Mouse (Mus musculus): ENCODE measurements around the gene Fbxo40. TPM values are rescaled to one million over a fixed set of nuclear protein-coding genes. Genes with fewer than 3 reads are reported as not detected.

The Fbxo40 gene
- total RNA-seq (2021), result under 1 TPM in 1 of 2 experiments, not detected in 1; 0.73 TPM
- long read RNA-seq, experiment 1, result 0 reads
- long read RNA-seq, experiment 2, result 0 reads

DNA sequence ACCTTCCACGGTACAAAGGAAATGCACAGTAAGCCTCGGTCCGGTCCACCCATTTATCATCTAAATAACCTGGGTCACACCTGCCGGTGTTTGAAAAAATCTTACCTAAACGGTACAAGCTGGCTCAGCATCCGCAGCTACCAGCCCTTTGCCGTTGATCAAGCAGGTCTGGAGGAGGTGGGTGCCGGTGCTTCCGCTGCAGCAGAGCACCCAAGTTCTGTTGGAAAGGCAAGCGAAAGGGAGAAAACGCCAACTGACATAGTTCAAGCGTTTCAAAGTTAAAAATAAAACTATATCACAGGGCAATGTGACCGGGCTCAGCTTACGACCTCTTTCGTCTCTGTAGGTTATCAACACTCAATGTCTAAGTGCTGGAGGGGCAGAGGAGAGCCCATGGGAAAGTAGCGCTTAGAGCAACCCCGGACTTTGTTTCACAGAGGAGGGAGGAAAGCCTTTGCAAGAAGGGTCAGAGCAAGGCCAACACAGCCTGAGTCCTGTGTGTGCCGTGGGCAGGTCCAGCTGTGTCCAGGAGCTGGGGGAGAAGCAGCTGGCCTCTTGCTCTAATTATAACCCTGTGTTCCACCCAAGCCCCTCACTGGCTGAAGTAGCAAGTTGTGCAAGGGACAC, at the start of gene Fbxo40:
TSS of gene Fbxo40 (minus strand) at position 469 of the 627 bp plus-strand sequence.
- no peak for DNase-seq (ENCODE audit: low spot score in 2 of 2)

DNA sequence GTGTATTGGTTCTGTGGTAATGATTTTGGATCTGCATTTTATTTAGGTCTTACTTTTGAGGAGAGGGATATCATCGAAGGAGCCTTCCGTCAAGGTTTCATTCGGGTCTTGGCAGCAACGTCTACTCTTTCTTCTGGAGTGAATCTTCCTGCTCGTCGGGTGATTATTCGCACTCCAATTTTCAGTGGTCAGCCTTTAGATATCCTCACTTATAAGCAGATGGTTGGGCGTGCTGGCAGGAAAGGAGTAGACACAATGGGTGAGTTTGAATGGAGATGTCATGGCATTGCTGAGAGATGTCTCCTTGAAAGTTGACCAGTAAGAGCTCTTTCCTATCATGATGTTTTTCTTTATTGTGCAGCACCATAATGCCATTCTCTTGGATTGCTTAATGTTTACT, 44.5 kb upstream of the Fbxo40 start:
- no peak for DNase-seq (ENCODE audit: low spot score in 2 of 2)

DNA sequence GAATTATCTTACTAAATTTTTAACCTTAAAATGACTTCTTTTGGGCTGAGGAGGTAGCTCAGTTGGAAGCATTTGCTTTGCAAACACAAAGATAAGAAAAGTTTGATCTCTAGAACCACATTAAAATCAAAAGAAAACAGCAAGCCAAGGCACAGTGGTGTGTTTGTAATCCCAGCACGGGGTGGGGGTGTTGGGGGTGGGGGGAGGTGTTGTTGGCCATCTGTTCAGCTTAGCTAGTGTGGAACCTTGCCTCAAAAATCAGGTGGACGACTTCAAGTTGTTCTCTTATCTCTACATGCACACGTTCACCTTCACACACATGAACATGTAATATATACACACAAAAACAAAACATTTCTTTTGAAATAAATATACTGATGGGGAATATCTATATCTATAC, 41.7 kb upstream of the Fbxo40 start:
- no peak for DNase-seq (ENCODE audit: low spot score in 2 of 2)

DNA sequence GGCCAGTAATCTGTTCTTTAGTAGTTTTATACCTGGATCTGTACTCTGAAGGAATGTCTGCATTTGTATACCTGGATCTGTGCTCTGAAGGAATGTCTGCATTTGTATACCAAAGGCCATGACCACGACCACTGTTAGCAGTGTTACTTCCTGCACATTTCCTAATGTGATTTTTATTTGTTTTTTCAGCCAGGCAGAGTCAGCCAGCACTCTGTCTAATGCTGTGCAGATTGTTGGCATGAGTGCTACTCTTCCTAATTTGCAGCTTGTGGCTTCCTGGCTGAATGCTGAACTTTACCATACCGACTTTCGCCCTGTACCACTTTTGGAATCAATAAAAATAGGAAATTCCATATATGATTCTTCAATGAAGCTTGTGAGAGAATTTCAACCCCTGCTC, 37.3 kb upstream of the Fbxo40 start:
- DNase-seq (ENCODE audit: low spot score in 2 of 2), result no peak

DNA sequence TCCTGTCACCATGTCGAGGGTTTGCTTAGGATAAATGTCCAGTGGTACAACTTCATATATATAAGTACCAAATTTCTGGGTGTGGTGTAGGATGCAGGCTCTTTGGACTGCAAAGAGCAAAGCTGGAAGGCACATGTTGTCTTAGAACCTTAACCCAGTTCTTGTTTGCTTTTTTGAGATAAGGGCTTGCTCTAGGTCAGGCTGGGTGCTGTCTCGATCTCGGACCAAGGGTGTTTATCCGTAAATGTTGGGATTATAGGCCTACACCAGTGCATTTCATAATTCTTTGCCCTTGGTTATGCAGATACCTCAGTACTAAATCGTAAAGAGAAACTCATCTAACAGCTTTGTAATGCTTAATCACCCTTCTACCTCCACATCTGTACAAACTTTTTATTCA, 22.1 kb upstream of the Fbxo40 start:
- no peak for DNase-seq (ENCODE audit: low spot score in 2 of 2)

DNA sequence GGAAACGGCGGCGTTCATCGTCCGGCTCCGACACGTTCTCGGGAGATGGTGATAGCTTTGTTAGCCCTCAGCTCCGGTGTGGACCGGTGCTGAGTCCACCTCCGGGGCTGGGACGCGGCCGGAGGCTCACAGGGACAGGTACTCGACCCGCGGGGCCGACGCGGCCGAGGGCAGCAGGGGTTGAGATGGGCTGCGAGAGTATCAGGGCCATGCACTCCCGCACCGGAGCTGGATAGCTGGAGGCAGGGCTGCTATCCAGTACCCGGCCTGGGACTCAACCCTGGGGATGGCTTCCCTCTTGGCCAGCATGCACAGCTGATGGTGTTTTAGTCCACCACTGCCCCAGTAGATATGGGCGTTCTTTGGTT, 21.6 kb upstream of the Fbxo40 start:
- DNase-seq (ENCODE audit: low spot score in 2 of 2), result no peak

DNA sequence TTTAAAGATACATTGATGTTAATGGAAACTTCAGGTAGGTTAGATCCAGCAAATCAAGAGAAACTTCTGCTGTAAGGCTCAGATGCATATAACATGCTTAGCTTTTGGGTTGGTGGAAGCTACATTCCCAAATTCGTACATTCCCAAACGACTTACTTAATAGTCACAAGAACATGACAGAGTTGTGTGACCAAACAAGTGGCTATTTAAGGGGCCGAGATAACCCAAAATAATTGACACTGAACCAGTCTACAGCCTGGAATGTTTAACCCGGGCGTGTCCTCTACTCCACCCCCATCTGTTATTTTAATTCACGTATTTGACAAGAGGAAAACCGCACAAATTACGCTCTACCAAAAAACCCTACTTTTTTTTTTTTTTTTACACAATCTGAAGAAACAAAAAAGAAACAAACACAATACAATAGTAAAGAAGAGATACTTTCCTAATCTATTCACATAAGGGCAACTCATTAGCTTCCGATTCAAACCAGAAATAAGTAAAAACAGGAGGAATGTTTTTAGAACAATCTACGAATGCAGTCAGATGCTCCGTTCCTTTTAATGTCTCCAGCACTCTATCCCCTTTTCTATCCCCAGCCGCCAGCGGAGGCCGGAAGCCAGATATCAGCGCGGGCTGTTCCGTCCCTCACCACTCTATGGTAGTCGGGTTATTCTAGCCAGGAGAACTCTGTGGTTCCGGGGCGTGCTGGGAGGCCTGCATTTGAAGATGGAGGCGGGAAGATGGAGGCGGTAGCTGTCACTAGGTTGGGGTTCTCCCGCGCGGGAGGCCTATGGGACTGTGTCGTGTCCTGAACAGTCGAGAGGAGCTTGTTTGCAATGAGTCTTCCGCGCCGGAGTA, 21.0 kb upstream of the Fbxo40 start, which contains the start of gene Polq:
TSS of gene Polq (plus strand) at position 726 of the 861 bp plus-strand sequence.
- DNase-seq (ENCODE audit: low spot score in 2 of 2), result peak; percentile 92 to 94

DNA sequence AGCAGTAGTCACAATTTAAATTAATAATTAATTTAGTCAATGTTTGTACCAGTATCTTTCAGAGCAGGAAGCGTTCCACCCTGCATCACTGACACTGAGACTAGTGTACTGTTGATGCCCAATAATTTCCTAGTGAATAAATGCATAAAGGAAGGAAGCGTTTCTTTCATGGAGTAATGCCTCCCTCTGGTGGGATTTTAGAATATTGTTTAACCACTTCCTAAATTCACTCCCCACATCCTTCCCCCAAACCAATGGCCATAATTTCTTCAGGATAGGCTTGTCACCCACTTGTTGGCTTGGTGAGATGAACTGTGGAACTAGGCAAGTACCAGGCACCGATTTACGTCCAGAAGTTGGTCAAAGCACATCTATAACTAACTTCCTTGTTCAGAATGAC, 20.1 kb upstream of the Fbxo40 start:
- DNase-seq (ENCODE audit: low spot score in 2 of 2), result peak; percentile 20 to 21

DNA sequence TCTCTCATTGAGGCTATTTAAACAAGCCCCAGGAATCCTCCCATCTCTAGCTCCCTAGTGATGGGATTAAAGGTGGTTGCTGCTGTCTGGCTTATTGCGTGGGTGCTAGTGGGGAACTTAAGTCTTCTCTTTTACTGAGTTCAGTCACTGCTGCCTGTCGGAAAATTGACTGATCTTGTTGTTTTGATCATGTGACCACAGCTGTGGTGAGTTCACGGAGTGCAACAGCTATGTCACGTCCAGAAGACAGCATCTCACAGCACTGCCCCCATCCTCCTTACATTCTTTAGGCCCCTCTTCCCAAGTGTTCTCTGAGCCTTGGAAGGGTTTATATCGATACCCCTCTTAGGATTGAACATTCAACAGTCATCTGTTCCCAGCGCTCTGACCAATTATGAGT, 19.0 kb upstream of the Fbxo40 start:
- DNase-seq (ENCODE audit: low spot score in 2 of 2), result no peak

DNA sequence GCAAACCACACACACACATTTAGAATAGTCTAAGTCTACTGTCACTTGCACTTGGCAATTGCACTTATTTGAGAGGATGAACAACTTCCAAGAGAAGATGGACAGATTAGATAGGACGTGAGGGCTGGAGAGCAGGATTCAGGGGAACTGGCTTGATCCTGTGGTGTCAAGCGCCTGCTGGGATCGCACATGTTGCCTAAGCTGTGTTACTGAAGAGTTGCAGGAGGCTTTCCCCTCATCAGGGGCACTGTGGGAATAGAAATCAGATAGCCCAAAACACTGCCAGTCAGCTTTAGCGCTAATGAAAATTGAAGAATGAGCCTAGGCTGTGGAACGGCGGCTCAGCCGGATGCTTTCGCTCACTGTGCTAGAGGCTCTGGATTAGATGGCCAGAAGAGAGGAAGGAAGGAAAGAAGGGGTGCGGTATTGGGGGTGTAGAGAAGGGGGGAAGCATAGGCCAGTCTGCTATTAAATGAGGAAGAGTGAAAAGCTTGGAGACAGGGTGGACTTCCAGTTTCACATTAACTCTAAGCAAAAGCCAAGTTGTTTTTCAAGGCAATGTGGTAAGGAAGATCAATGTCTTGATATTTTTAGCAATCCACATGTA, 9.2 kb upstream of the Fbxo40 start:
- DNase-seq (ENCODE audit: low spot score in 2 of 2), result no peak

DNA sequence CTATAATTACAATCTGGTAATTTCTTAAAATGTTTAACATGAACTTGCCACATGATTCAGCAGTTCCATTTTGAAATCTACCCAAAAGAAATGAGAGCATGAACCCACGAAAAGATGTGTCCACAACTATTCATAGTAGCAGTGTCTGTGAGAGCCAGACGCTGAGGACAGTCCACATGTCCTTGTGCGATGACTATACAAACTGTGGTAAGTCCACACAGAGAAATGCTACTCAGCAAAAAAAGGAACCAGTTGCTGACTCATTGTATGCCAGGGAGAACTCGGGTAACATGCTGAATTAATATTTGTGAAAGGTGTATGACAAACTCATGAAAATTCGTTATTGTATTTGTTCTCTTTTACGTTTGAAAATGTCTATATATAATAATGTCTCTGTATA, 7.4 kb upstream of the Fbxo40 start:
- no peak for DNase-seq (ENCODE audit: low spot score in 2 of 2)

DNA sequence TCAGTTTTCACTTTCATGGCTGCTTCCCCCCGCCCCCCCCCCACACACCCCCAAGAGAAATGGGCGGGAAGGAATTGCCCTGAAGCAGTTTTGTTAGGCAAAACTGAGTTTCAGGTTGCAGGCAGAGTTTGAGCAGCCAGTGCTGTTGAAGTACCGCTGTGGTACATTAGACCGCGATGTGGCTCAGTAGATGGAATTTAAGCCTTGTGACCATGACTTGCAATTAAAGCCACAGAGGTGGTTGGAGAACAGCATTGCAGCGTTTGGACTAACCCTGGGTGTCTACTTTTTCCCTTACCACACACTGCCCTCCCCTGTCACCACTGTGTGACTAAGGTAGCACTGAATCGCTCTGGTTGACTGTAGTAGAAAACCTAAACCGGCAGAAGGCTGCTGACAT, 774 bp downstream of the Fbxo40 start:
- DNase-seq (ENCODE audit: low spot score in 2 of 2), result no peak

DNA sequence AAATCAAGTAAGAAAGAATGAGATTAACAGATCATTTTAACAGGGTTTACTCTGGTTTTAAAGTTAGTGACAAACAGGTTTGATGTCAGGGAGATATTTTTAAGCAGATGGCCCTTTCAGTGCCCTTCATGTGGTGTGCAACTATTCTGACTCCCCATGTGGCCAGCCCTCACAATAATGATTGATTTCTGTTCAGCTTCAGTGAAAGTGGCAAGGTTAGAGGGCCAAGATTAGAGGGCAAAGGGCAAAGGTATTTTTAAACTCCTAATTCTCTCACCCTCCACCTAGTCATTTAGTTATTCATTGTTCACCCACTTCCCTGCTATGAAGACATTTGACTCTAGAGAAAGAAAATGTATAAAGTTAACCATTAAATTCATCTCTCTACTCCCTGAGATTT, 2.2 kb downstream of the Fbxo40 start:
- no peak for DNase-seq (ENCODE audit: low spot score in 2 of 2)

DNA sequence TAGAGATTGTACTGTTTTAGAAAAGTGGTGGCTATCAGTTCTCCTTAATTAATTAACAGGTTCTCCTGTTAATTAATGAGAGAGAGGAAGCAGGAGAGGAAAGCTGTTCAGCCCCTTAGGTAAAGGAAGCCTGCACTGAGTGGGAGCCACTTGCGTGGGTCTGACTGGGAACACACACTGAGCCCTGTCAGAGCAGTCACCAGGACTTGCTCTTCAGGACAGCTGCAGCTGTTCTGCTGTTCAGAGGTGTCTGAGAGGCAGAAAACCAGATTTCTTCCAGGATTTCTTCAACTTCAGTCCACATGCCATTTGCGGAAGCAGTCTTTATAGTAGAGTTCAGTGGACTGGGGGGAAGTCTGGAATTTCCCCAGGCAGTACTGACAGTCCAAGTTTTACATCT, 2.9 kb downstream of the Fbxo40 start:
- DNase-seq (ENCODE audit: low spot score in 2 of 2), result no peak

DNA sequence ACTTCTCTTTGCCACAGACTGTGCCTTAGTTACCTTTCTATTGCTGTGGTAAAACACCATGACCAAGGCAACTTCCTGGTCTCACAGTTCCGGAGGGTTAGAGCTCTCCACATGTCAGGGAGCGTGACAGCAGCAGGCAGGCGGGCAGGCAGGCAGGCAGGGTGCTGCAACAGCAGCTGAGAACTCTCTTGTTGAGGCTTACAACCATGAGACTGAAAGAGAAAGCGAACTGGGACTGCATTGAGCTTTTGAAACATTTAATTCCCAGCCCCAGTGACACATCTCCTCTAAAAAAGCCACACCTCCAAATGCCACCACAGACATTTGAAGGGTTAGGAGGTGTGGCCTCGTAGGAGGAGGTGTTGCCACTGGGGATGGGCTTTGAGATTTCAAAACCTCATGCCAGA, 4.6 kb downstream of the Fbxo40 start:
- no peak for DNase-seq (ENCODE audit: low spot score in 2 of 2)

DNA sequence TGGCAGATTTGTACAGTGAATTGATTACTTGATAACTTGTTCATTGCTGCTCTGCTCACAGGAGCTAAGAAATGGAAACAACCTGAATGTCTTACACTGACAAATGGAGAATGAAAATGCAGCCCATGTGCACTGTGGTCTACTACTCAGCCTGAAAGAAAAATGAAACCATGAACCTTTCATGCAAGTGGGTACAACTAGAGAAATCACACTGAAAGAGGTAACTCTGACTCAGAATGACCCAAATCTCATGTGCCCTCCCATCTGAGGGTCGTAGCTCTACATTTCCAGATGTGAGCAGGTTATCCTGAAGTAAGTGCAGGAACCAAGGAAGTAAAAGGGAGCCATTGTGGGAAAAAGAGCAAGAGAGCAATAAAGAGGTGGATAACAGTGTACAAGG, 6.5 kb downstream of the Fbxo40 start:
- no peak for DNase-seq (ENCODE audit: low spot score in 2 of 2)

DNA sequence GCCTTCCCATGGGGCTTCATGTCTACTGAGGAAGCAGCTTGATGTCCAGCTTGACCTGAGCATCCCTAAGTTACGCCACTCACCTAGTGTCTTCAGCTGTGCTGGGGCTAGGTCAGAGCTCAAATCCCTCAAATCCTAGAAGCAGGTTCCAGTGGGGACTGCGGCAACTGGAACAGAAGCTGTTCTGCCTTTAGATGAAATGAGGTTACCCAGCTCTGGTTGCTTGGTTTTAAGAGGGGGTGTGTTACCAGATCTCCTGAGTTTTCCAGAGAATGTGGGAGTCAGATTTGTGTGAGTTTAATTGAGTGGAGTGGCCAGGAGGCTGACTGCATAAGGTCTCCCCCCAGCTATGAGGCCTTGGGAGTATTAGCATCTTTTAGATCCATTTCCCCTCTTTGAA, 11.1 kb downstream of the Fbxo40 start:
- no peak for DNase-seq (ENCODE audit: low spot score in 2 of 2)

DNA sequence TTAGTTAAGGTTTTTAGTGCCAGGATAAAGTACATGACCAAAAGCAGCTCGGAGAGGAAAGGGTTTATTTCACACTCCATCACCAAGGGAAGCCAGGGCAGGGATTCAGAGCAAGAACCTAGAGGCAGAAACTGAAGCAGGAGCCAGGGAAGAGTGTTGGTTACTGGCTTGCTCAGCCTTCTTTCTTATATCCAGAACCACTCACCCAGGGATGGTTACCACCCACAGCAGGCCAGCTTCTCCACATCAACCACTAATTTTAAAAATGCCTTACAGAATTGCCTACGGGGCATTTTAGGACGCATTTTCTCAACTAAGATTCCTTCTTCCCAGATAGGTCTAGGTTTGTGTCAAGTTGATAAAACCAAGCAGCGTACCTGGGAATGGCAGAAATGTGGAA, 26.9 kb downstream of the Fbxo40 start:
- DNase-seq (ENCODE audit: low spot score in 2 of 2), result no peak

DNA sequence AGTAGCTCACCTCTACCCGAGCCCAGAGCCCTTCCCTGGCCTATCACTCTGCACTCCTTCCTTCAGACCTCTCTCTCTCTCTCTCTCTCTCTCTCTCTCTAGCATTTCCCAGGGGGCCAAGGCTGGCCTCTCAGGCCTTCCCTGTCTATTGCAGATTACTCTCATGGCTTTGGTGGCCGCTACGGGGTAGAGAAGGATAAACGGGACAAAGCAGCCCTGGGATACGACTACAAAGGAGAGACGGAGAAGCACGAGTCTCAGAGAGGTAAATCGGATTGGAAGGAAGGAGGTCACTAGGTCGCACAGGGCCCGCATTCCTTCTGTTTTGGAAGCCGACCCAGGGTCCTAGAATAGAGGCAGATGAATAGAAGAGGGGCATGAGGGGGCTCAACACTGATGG, 35.2 kb downstream of the Fbxo40 start:
- no peak for DNase-seq (ENCODE audit: low spot score in 2 of 2)

DNA sequence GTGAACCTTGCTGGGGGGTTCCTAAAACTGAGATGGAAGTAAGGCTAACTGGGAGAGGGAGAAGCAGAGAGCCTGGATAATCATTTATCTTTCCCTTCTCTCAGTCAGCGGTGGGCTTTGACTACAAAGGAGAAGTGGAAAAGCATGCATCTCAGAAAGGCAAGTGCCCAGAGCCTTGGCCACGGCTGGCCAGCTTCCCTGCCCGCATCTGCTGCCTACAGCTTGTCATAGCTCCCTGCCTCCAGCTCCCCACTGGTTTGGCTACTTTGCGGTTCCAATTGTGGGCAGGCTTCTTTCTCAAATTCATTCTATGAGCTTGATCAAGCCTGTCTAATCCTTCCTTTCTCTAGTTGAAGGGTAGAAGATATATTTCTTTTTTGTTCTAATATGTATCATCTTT, 39.2 kb downstream of the Fbxo40 start:
- no peak for DNase-seq (ENCODE audit: low spot score in 2 of 2)

DNA sequence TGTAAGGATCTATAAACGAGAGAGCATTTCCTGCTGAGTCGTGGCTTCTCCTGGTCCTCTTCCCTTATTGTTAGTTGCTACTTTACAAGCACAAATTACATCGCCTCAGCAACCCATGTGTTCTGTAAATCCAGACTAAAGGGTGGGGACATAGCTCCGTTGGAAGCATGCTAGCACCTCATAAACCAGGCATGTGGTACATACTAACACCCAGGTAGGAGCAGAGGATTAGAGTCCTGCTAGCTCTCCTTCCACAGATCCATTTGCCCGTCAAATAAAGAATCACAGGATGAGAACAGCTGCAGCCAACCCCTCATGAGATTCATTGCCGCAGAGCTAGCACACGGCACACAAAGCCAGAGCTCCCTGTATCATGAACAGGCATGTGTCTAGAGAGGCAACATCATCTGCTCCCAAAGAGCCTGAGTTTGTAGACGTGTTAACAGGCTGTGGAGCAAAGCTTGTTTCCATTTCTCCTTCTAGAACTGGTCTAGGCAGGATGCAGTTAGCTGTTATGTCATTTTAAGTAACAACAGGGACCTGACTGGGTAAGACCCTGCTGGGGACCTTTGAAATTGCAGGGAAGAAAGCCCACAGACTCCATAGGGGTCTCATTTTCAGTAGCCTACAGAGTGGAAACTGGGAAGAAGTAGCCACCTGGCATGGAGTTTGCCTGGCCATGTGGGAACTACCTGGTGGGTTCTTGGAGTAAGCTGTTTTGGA, 40.5 kb downstream of the Fbxo40 start:
- no peak for DNase-seq (ENCODE audit: low spot score in 2 of 2)
